Mouse (Mus musculus): ENCODE results near the gene Manf. TPM values are rescaled to one million over a fixed set of nuclear protein-coding genes. Genes with fewer than 3 reads are reported as not detected.

The Manf gene
- 7.1 and 10.6 TPM in 2 replicates for polyA plus RNA-seq (2012)

GRCm38 (mm10) chr9:106891829-106892551 is at the start of gene Manf:
Manf (minus strand) TSS chr9:106891979.
- H3K27me3 ChIP-seq (ENCODE audit: control insufficient read depth) = no peaks in the 10 kb centered on the region
- H3K4me1 ChIP-seq (ENCODE audit: control insufficient read depth) = peaks cover 51% of the 10 kb centered on the region
- H3K36me3 ChIP-seq (ENCODE audit: control insufficient read depth) = peaks cover 36% of the 10 kb centered on the region
- TF ChIP-seq GATA1 (IDR thresholded peaks at IDR 0.05; ENCODE audit: low read length) = no peak
- TF ChIP-seq TAL1 (IDR thresholded peaks at IDR 0.05; ENCODE audit: low read length) = no peak
- peak within 1 kb of the TSS; percentile 95 for H3K4me3 ChIP-seq (replicated peaks)
- H3K9me3 ChIP-seq (ENCODE audit: control insufficient read depth, low read length) = no peaks in the 10 kb centered on the region

- H3K4me3 ChIP-seq (replicated peaks) = no peak overlapping the region
- no peaks in the 10 kb centered on the region for H3K27me3 ChIP-seq (ENCODE audit: control insufficient read depth)
- TF ChIP-seq TAL1 (IDR thresholded peaks at IDR 0.05; ENCODE audit: low read length) (no peak), GATA1 (IDR thresholded peaks at IDR 0.05; ENCODE audit: low read length) (no peak)
- H3K36me3 ChIP-seq (ENCODE audit: control insufficient read depth) = no peaks in the 10 kb centered on the region
- H3K4me1 ChIP-seq (ENCODE audit: control insufficient read depth) = no peaks in the 10 kb centered on the region
- H3K9me3 ChIP-seq (ENCODE audit: control insufficient read depth, low read length) = no peaks in the 10 kb centered on the region
These were observed 43.2 kb upstream of the Manf start for GRCm38 (mm10) chr9:106934998-106935397.

GRCm38 (mm10) chr9:106914878-106915277 is 23.1 kb upstream of the Manf start:
- H3K27me3 ChIP-seq (ENCODE audit: control insufficient read depth) = no peaks in the 10 kb centered on the region
- H3K36me3 ChIP-seq (ENCODE audit: control insufficient read depth) = no peaks in the 10 kb centered on the region
- H3K4me1 ChIP-seq (ENCODE audit: control insufficient read depth) = no peaks in the 10 kb centered on the region
- TF ChIP-seq TAL1 (IDR thresholded peaks at IDR 0.05; ENCODE audit: low read length) (no peak), GATA1 (IDR thresholded peaks at IDR 0.05; ENCODE audit: low read length) (no peak)
- H3K9me3 ChIP-seq (ENCODE audit: control insufficient read depth, low read length) = no peaks in the 10 kb centered on the region
- H3K4me3 ChIP-seq (replicated peaks) = no peak overlapping the region

GRCm38 (mm10) chr9:106913759-106914158 is 22.0 kb upstream of the Manf start:
- H3K27me3 ChIP-seq (ENCODE audit: control insufficient read depth) = no peaks in the 10 kb centered on the region
- TF ChIP-seq GATA1 (IDR thresholded peaks at IDR 0.05; ENCODE audit: low read length) (no peak), TAL1 (IDR thresholded peaks at IDR 0.05; ENCODE audit: low read length) (no peak)

GRCm38 (mm10) chr9:106911624-106912023 is 19.8 kb upstream of the Manf start:
- Histone ChIP-seq H3K9me3 (ENCODE audit: control insufficient read depth, low read length) (no peaks in the 10 kb centered on the region), H3K27me3 (ENCODE audit: control insufficient read depth) (no peaks in the 10 kb centered on the region), H3K4me3 (replicated peaks) (no peak overlapping the region), H3K36me3 (ENCODE audit: control insufficient read depth) (no peaks in the 10 kb centered on the region), H3K4me1 (ENCODE audit: control insufficient read depth) (no peaks in the 10 kb centered on the region)
- no peak for TF ChIP-seq TAL1 (IDR thresholded peaks at IDR 0.05; ENCODE audit: low read length)
- no peak for TF ChIP-seq GATA1 (IDR thresholded peaks at IDR 0.05; ENCODE audit: low read length)

More at GRCm38 (mm10) chr9:106913759-106914158, 22.0 kb upstream of the Manf start:
- Histone ChIP-seq H3K9me3 (ENCODE audit: control insufficient read depth, low read length) (no peaks in the 10 kb centered on the region), H3K4me3 (replicated peaks) (no peak overlapping the region), H3K4me1 (ENCODE audit: control insufficient read depth) (no peaks in the 10 kb centered on the region), H3K36me3 (ENCODE audit: control insufficient read depth) (no peaks in the 10 kb centered on the region)

GRCm38 (mm10) chr9:106908715-106909114 is 16.9 kb upstream of the Manf start:
- Histone ChIP-seq H3K27me3 (ENCODE audit: control insufficient read depth) (no peaks in the 10 kb centered on the region), H3K9me3 (ENCODE audit: control insufficient read depth, low read length) (no peaks in the 10 kb centered on the region), H3K4me3 (replicated peaks) (no peak overlapping the region), H3K36me3 (ENCODE audit: control insufficient read depth) (no peaks in the 10 kb centered on the region), H3K4me1 (ENCODE audit: control insufficient read depth) (no peaks in the 10 kb centered on the region)
- no peak for TF ChIP-seq GATA1 (IDR thresholded peaks at IDR 0.05; ENCODE audit: low read length)
- no peak for TF ChIP-seq TAL1 (IDR thresholded peaks at IDR 0.05; ENCODE audit: low read length)

- no peak overlapping the region for H3K4me3 ChIP-seq (replicated peaks)
- TF ChIP-seq GATA1 (IDR thresholded peaks at IDR 0.05; ENCODE audit: low read length) (no peak), TAL1 (IDR thresholded peaks at IDR 0.05; ENCODE audit: low read length) (no peak)
These were observed 16.4 kb upstream of the Manf start for GRCm38 (mm10) chr9:106908174-106908573.

GRCm38 (mm10) chr9:106906597-106906996 is 14.8 kb upstream of the Manf start:
- H3K27me3 ChIP-seq (ENCODE audit: control insufficient read depth) = no peaks in the 10 kb centered on the region
- no peaks in the 10 kb centered on the region for H3K36me3 ChIP-seq (ENCODE audit: control insufficient read depth)
- H3K4me3 ChIP-seq (replicated peaks) = no peak overlapping the region
- H3K9me3 ChIP-seq (ENCODE audit: control insufficient read depth, low read length) = no peaks in the 10 kb centered on the region
- H3K4me1 ChIP-seq (ENCODE audit: control insufficient read depth) = no peaks in the 10 kb centered on the region
- no peak for TF ChIP-seq TAL1 (IDR thresholded peaks at IDR 0.05; ENCODE audit: low read length)
- no peak for TF ChIP-seq GATA1 (IDR thresholded peaks at IDR 0.05; ENCODE audit: low read length)

More at GRCm38 (mm10) chr9:106908174-106908573, 16.4 kb upstream of the Manf start:
- Histone ChIP-seq H3K9me3 (ENCODE audit: control insufficient read depth, low read length) (no peaks in the 10 kb centered on the region), H3K27me3 (ENCODE audit: control insufficient read depth) (no peaks in the 10 kb centered on the region), H3K4me1 (ENCODE audit: control insufficient read depth) (no peaks in the 10 kb centered on the region), H3K36me3 (ENCODE audit: control insufficient read depth) (no peaks in the 10 kb centered on the region)

- H3K4me3 ChIP-seq (replicated peaks) = no peak overlapping the region
- no peaks in the 10 kb centered on the region for H3K27me3 ChIP-seq (ENCODE audit: control insufficient read depth)
- no peaks in the 10 kb centered on the region for H3K36me3 ChIP-seq (ENCODE audit: control insufficient read depth)
- no peaks in the 10 kb centered on the region for H3K4me1 ChIP-seq (ENCODE audit: control insufficient read depth)
- H3K9me3 ChIP-seq (ENCODE audit: control insufficient read depth, low read length) = no peaks in the 10 kb centered on the region
- TF ChIP-seq GATA1 (IDR thresholded peaks at IDR 0.05; ENCODE audit: low read length) (no peak), TAL1 (IDR thresholded peaks at IDR 0.05; ENCODE audit: low read length) (no peak)
These were observed 12.0 kb upstream of the Manf start for GRCm38 (mm10) chr9:106903791-106904134.

All from erythroblast, embryonic 14.5 days (primary cell).